Mouse (Mus musculus): Measurements from ENCODE around the gene 4930467E23Rik. TPM values are rescaled to one million over a fixed set of nuclear protein-coding genes. Genes with fewer than 3 reads are reported as not detected.
"Not testable (repeated sequence)": the region's sequence is repeated elsewhere in the genome, so short reads cannot be mapped to it uniquely, and the experiment has no call there.

The 4930467E23Rik gene
- polyA plus RNA-seq, 1 experiment from 2014 or later, result not detected

DNA sequence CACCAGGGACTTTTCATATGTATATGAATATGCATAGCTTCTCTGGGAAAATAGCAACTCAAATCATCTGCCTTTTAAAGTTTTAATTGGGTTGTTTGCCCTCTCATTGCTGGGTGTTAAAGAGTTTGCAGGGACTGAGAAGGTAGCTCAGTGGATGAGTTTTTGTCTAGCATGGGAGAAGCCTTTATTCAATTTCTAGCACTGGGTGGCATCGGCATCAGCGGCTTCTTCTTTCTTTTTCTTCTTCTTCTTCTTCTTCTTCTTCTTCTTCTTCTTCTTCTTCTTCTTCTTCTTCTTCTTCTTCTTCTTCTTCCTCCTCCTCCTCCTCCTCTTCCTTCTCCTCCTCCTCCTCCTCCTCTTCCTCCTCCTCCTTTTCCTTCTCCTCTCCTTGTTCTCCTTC lies 28.1 kb upstream of the 4930467E23Rik start:
- H3K4me1 ChIP-seq (replicated peaks; ENCODE audit: insufficient read depth, low read length); H3K9ac ChIP-seq (ENCODE audit: low read depth, low read length); DNase-seq (ENCODE audit: low spot score); H3K27ac ChIP-seq; H3K36me3 ChIP-seq (ENCODE audit: insufficient read depth, low read length); H3K27me3 ChIP-seq (ENCODE audit: insufficient read depth, low read length); H3K4me2 ChIP-seq (ENCODE audit: low read length); ATAC-seq (replicated peaks; ENCODE audit: low FRiP score, low read depth); H3K9me3 ChIP-seq (replicated peaks; ENCODE audit: low read length); H3K4me3 ChIP-seq (replicated peaks; ENCODE audit: low read depth, low read length): not testable (repeated sequence)
- WGBS, result 91% methylated on average over 2 of the region's 2 CpGs

DNA sequence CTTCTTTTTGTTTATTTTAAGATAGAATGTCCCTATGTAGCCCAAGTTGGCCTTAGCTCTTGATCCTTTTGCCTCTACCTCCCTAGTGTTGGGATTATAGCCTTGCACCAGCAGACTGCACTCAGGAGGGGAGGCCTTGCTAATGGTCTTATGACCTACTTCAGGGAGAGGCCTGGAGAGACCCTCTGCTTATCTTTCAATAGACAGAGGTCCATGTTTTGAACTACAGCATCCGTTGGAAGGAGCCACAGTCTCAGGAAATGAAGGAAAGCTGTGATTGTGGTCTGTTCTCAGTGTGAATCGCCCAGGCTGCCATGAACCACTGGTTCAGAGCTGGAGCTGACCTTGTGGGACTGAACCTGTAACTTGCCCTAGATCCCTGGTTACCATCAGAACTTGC lies 27.1 kb upstream of the 4930467E23Rik start:
- WGBS, result 77% methylated on average over 1 of the region's 2 CpGs
- H3K4me2 ChIP-seq (ENCODE audit: low read length); H3K4me1 ChIP-seq (replicated peaks; ENCODE audit: insufficient read depth, low read length); H3K9me3 ChIP-seq (replicated peaks; ENCODE audit: low read length); H3K9ac ChIP-seq (ENCODE audit: low read depth, low read length); ATAC-seq (replicated peaks; ENCODE audit: low FRiP score, low read depth); DNase-seq (ENCODE audit: low spot score); H3K27ac ChIP-seq; H3K4me3 ChIP-seq (replicated peaks; ENCODE audit: low read depth, low read length); H3K36me3 ChIP-seq (ENCODE audit: insufficient read depth, low read length); H3K27me3 ChIP-seq (ENCODE audit: insufficient read depth, low read length): not testable (repeated sequence)

DNA sequence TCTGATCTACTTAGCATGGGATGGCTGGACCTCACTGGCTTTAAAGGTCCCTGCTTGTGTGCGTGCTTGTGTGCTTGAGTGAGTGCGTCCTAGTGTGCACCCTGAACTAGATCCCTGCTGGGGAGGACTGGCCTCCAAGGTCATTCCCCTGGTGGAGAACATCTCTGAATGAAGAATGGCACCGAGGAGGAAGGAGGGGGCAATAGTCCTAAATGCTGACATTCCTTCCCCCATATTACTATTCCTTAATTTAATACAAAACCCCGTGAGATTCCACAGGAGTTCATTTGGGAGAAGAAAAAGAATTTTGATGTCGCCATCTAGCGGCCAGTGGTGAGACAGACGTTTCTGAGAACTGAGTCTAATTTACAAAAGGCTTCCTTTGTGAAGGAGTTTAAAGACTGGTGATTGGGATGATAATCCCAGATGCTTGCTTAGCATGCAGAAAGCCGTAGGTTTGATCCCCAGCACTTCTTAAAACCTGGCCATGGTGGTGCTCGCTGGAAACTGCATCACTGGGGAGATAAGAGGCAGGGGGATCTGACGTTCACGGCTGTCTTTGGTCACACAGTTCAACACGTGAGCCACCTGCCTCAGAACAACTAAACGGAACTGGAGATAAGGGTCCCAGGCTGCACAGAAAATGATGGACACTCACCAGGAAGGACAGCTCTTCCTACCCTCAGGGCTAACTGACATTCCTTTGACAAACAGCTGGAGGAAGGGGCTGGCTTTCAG lies 26.2 kb upstream of the 4930467E23Rik start:
- TF ChIP-seq CTCF (IDR thresholded peaks at IDR 0.05; ENCODE audit: low read depth), result peak; percentile 68
- H3K4me3 ChIP-seq (replicated peaks; ENCODE audit: low read depth, low read length), result not testable (repeated sequence)

DNA sequence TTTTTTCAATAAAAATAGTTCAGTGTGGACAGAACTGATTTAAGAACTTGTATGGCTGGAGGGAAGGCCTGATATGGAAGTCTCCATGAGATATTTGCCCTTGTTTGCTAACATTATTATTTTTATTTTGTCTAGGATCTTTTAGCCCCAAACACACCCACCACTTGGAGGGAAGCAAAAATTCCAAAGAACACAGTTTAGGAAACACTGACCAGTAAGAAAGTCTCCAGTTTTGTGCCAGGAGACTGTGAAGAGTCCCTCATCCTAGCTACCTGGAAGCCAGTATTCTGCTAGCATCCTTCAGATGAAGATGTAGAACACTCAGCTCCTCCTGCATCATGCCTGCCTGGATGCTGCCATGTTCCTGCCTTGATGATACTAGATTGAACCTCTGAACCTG lies 25.5 kb upstream of the 4930467E23Rik start:
- not testable (repeated sequence) for H3K9ac ChIP-seq (ENCODE audit: low read depth, low read length); H3K4me2 ChIP-seq (ENCODE audit: low read length); DNase-seq (ENCODE audit: low spot score); H3K27me3 ChIP-seq (ENCODE audit: insufficient read depth, low read length); H3K36me3 ChIP-seq (ENCODE audit: insufficient read depth, low read length); H3K9me3 ChIP-seq (replicated peaks; ENCODE audit: low read length); ATAC-seq (replicated peaks; ENCODE audit: low FRiP score, low read depth); H3K27ac ChIP-seq; H3K4me3 ChIP-seq (replicated peaks; ENCODE audit: low read depth, low read length); H3K4me1 ChIP-seq (replicated peaks; ENCODE audit: insufficient read depth, low read length)

More for the DNA sequence above, 26.2 kb upstream of the 4930467E23Rik start:
- not testable (repeated sequence) for H3K36me3 ChIP-seq (ENCODE audit: insufficient read depth, low read length); H3K4me1 ChIP-seq (replicated peaks; ENCODE audit: insufficient read depth, low read length); H3K9me3 ChIP-seq (replicated peaks; ENCODE audit: low read length); H3K9ac ChIP-seq (ENCODE audit: low read depth, low read length); H3K27ac ChIP-seq; H3K4me2 ChIP-seq (ENCODE audit: low read length); H3K27me3 ChIP-seq (ENCODE audit: insufficient read depth, low read length)
- WGBS, result 44% methylated on average over 13 of the region's 13 CpGs
- ATAC-seq (replicated peaks; ENCODE audit: low FRiP score, low read depth) (peak; percentile 80), DNase-seq (ENCODE audit: low spot score) (peak; percentile 94)

DNA sequence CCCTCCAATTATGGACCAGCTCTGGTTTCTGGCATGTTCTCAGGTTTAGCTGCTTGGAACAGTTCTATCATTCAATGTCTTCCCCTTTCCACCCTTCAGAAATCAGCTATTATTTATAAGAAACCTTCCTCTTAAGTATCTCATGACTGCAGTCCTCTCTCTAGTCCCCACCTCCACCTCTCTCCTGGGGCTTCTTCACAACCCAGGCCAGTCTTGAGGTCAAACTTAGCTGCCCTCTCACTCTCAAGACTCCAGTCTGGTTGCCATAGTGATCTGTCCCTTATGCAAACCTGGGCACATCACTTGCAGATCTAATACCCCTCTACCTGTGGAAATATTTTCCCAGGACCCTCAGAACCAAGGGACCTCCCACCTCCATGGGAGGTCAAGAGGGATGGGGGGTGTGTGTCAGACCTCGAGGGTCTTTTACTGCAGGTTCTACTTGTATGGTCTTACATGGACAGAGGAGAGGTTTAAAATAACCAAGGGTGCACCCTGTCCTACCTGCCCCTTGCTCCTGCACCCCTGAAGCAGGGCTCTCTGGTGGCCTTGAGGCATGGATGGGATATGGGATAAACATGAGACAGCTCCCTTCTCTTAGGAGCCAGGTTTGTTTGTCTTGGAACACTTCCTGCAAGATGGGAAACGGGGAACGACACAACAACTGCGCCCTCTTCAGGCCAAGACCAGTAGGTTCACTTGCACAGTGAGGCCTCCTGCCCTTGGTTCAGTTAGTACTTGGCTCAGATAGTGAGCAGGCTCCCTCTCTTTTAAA lies 24.7 kb upstream of the 4930467E23Rik start:
- H3K4me2 ChIP-seq (ENCODE audit: low read length); H3K4me1 ChIP-seq (replicated peaks; ENCODE audit: insufficient read depth, low read length); ATAC-seq (replicated peaks; ENCODE audit: low FRiP score, low read depth); DNase-seq (ENCODE audit: low spot score); H3K27me3 ChIP-seq (ENCODE audit: insufficient read depth, low read length); H3K4me3 ChIP-seq (replicated peaks; ENCODE audit: low read depth, low read length); H3K9ac ChIP-seq (ENCODE audit: low read depth, low read length); H3K27ac ChIP-seq; H3K9me3 ChIP-seq (replicated peaks; ENCODE audit: low read length); H3K36me3 ChIP-seq (ENCODE audit: insufficient read depth, low read length): not testable (repeated sequence)
- 60% methylated on average over 1 of the region's 4 CpGs for WGBS

DNA sequence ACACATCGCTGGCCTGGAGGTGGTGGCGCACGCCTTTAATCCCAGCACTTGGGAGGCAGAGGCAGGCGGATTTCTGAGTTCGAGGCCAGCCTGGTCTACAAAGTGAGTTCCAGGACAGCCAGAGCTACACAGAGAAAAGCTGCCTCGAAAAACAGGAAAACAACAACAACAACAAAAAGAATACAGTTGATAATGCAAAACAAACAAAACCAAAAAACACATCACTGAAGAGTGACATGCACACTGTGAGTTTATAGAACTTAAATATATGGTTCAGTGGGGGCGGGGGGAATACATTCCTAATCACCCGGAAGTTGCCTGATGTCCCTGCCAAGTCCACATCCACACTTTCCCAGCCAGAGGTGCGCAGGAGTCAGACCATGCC lies 24.2 kb upstream of the 4930467E23Rik start:
- H3K9ac ChIP-seq (ENCODE audit: low read depth, low read length); H3K4me2 ChIP-seq (ENCODE audit: low read length); DNase-seq (ENCODE audit: low spot score); H3K4me3 ChIP-seq (replicated peaks; ENCODE audit: low read depth, low read length); ATAC-seq (replicated peaks; ENCODE audit: low FRiP score, low read depth); H3K36me3 ChIP-seq (ENCODE audit: insufficient read depth, low read length); H3K4me1 ChIP-seq (replicated peaks; ENCODE audit: insufficient read depth, low read length); H3K9me3 ChIP-seq (replicated peaks; ENCODE audit: low read length); H3K27ac ChIP-seq; H3K27me3 ChIP-seq (ENCODE audit: insufficient read depth, low read length): not testable (repeated sequence)
- WGBS, result 80% methylated on average over 9 of the region's 9 CpGs

DNA sequence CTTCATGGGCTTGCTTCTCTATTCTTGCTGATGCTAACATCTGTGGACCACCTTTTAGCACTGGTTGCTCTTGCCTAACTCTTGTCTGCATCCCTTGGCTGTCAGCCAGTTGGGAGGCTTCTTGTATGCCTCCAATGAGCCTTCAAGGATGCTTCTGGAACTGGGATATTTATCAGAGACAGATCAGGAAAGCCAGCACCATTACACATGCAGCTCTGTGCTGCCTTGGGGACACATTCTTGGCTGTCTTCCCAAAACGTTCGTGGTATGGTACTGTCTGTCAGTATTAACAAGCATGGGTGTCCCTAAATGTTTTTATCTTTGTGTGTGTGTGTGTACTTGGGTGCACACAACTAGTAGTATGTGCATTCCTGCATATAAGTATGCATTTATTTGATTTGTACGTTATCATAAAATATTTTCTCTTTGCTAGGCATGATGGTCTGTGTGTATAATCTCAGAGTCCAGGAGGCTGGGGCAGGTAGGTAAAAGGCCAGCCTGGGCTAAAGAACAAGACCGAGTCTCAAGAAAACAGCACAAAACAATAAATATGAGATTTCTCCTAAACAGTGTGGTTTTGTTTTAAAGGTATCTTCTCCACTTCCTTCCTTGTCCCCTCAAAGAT lies 23.2 kb upstream of the 4930467E23Rik start:
- H3K27ac ChIP-seq; H3K4me3 ChIP-seq (replicated peaks; ENCODE audit: low read depth, low read length); H3K27me3 ChIP-seq (ENCODE audit: insufficient read depth, low read length); H3K4me1 ChIP-seq (replicated peaks; ENCODE audit: insufficient read depth, low read length); DNase-seq (ENCODE audit: low spot score); H3K4me2 ChIP-seq (ENCODE audit: low read length); H3K9me3 ChIP-seq (replicated peaks; ENCODE audit: low read length); ATAC-seq (replicated peaks; ENCODE audit: low FRiP score, low read depth); H3K36me3 ChIP-seq (ENCODE audit: insufficient read depth, low read length); H3K9ac ChIP-seq (ENCODE audit: low read depth, low read length): not testable (repeated sequence)
- WGBS, result 77% methylated on average over 4 of the region's 4 CpGs

All from kidney, postnatal 0 days (tissue).